Mouse (Mus musculus) activated CD4-positive, CD25-positive, alpha-beta regulatory T cell, adult 4 months (primary cell): ENCODE results near the gene Krtap5-1. TPM values are rescaled to one million over a fixed set of nuclear protein-coding genes. Genes with fewer than 3 reads are reported as not detected.
"Not testable (repeated sequence)": the region's sequence is repeated elsewhere in the genome, so short reads cannot be mapped to it uniquely, and the experiment has no call there.

Experiments
- ATAC-seq: one replicate; pipeline ENCODE4 v1.8.0; 2017
- polyA plus RNA-seq, 2 experiments: library from polyadenylated mRNA; unstranded; fragments of 100-300 nt; shearing (Covaris generic); gene quantifications; one replicate each; pipeline ENCODE4 v1.2.1; 2017

Krtap5-1 gene
- not detected for polyA plus RNA-seq

DNA sequence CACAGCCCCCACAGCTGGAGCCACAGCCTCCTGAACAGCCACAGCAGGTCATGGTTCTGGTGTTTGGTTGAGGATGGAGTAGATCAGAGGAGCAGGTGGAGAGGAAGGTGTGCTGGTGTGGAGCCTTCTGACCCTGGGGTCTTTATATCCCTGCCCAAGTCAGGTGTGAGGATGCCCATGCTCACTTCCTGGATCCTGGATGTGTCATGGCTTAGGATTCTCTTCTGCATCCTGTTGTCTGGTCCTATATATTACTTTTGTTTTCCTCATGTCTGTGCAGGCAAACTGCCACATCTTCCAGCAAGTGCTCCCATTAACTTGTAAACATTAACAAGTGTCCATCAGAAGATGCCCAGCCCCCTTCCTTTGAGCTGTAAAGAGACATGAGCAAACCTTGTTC is at the start of gene Krtap5-1:
TSS of gene Krtap5-1 (minus strand) at position 101 of the 400 bp plus-strand sequence.
- ATAC-seq: not testable (repeated sequence)

GRCm38 (mm10) chr7:142342247-142342640 is 45.3 kb upstream of the Krtap5-1 start:
- no peak for ATAC-seq

- ATAC-seq: peak; percentile 40
Observed at GRCm38 (mm10) chr7:142341564-142342246, 44.8 kb upstream of the Krtap5-1 start.

DNA sequence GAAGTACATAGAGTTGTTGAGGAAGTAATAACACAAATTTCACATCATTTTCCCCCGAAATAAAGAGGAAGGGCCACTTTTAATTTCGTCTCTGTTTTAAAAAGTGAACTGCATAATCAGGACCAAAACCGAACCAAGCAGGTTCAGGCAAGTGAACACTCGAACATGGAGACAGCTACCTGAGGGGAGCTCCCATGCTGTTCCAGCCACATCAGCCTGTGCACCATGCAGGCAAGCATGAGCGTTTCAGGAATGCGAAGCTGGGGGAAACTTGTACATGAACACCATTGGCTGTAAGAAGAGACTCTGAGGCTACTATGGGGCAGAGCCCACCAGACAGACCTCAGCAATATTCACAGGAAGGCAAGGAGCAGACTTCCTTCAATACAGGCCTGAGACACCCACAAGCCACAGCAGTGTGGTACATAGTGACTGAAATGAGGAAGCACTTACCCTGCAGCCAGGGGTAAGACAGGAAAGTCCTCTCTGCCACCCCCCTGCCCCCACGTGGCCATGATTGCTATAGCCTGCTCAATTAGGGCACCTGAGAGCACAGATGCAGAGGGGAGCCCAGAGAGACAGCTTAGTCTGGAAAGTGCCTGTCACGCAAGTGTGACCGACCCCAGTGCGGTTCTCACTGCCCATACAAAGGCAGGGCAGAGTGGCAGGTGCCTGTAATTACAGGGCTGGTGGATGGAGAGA is 43.5 kb upstream of the Krtap5-1 start:
- peak; percentile 69 for ATAC-seq

GRCm38 (mm10) chr7:142335151-142335550 is 38.2 kb upstream of the Krtap5-1 start:
- no peak for ATAC-seq

DNA sequence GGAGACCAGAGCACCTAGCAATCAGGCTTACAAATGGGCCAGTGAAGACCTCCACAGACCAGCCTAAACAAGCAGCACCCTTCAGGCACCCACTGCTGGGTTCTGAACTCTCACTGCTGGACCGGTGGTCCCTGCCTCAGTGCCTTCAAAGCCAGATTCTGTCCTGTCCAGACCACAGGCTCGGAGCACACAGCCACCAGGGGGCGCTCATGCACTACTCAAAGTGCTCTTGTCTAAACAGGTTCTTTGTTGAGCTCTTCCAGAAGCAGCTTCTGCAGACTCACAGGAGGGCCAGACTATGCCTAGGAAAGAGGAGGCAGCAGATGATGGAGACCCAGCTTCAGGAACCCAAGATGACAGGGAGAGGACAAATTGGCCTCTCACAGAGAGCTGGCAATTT is 37.3 kb upstream of the Krtap5-1 start:
- ATAC-seq: peak; percentile 83

DNA sequence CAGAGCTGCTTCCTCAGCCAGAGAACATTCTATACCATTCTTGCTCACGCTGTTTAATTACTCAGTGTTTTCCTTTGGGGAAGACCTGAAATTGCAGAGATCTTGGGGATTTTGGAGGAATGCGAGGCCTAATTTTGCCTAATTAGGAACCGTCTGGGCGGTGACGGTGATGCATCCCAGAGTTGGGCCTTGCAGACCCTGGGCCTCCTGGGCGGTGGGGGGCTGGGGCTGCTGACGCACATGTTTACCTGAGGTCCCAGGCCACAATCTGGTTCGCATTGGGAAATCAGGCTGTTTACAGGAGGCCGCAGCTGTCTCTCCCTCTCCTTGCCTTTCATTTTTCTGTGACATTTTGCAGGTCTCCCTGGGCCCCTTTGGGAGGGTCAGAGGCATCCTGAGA is 35.8 kb upstream of the Krtap5-1 start:
- not testable (repeated sequence) for ATAC-seq

DNA sequence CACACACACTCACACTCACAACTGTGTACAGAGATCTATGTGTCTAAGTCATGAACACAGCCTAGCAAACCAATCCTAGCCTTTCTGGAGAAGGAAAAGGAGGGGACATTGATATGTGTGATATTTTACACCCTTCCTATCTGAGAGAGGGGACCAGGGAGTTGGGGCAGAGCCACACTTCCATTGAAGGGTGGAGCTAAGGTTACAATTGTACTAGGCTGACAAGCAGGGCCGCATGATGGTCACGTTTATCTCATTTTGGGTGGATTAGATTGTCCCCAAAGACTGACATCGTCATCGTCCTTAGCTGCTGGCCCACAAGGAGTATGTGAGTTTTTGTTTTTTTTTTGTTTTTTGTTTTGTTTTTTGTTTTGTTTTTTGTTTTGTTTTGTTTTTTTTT is 34.4 kb upstream of the Krtap5-1 start:
- ATAC-seq: no peak

DNA sequence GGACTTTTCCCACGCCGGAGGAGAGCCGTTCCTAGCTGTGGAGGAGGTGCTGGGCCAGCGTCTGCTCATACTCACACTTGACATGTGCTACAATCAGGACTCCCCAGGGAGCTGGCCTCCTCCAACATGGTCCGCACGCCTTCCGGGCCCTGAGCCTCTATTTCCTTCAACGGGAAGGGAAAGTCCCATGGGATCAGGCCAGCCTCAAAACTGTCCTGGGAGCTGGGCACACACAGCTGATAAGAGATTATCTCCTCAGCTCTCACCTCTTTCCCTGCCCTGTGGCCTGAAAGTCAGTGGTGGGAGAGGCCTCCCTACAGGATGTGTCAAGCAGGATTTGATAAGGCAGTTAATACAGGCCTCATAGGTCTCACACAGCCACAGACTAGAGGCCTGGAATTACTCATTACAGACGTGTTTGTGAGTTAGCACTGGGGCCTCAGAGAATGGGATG is 33.4 kb upstream of the Krtap5-1 start:
- no peak for ATAC-seq

DNA sequence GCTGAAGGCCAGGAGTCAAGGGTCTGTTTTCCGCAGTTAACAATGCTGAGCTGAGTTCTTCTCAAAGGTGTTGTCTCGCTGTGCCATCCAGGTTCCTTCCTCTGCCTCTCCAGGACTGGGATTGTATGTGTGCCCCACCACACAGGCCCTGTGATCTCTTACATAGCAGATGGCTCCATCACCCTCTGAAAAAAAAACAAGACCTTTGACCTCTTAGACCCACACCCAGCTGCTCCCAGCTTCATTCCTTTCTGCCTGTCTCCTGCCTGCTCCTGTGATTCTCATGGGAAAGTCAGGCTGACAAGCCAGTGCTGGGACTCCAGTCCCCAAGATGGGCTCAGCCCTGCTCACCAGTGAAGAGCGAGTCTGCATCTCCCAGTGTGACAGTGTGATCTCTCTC is 31.6 kb upstream of the Krtap5-1 start:
- no peak for ATAC-seq

- ATAC-seq: no peak
Observed at GRCm38 (mm10) chr7:142326714-142327445, 30.0 kb upstream of the Krtap5-1 start.

GRCm38 (mm10) chr7:142323396-142324117 is 26.6 kb upstream of the Krtap5-1 start:
- no peak for ATAC-seq

- no peak for ATAC-seq
Observed at GRCm38 (mm10) chr7:142322641-142323040, 25.7 kb upstream of the Krtap5-1 start.

GRCm38 (mm10) chr7:142321637-142322306 is 24.9 kb upstream of the Krtap5-1 start:
- ATAC-seq: not testable (repeated sequence)

- no peak for ATAC-seq
Observed at GRCm38 (mm10) chr7:142320906-142321305, 24.0 kb upstream of the Krtap5-1 start.

GRCm38 (mm10) chr7:142319124-142319523 is 22.2 kb upstream of the Krtap5-1 start:
- ATAC-seq: no peak

DNA sequence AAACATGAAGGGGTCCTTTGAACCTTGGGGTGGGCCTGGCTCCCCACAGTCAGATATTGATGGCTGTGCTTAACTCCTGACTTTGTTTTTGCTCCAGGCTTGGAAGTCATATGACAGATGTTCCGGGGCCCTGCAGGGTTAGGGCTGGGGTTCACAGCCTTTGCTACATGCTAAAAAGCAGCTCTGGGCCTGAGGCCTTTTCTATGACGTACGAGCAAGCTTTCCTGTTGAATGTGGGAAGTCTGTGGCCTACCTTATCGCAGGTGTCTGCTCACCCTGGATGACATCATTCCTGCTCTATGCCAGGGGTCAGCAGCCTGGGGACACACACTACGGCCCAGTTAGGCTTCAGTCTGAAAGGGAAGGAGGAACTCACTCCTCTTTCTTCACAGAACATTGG is 20.3 kb upstream of the Krtap5-1 start:
- no peak for ATAC-seq

DNA sequence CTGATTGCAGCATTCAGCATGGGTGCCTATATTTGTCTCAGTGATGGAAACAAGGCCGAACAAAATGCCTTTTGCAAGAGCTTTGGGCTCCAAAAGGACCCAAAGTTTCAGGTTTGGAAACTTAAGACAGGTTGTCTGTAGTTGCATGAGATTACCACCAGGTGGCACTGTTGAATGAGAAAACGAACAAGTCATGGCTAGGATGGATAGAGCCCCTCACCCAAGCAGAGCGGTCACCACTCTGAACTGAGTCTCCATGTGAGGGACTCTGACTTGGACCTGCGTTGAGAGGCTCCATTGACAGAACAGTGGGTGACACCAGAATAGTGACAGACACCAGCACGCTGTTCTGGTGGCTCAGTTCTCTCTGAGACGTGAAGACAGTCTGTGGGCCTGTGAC is 19.6 kb upstream of the Krtap5-1 start:
- ATAC-seq: no peak

GRCm38 (mm10) chr7:142314600-142315285 is 17.8 kb upstream of the Krtap5-1 start:
- ATAC-seq: no peak

DNA sequence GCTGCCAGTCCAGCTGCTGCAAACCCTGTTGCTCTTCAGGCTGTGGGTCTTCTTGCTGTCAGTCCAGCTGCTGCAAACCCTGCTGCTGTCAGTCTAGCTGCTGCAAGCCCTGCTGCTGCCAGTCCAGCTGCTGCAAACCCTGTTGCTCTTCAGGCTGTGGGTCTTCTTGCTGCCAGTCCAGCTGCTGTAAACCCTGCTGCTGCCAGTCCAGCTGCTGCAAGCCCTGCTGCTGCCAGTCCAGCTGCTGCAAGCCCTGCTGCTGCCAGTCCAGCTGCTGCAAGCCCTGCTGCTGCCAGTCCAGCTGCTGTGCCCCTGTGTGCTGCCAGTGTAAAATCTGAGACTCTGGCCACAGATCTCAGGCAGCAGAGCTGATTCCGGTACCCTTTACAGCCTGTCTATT is 7.0 kb upstream of the Krtap5-1 start:
- not testable (repeated sequence) for ATAC-seq

DNA sequence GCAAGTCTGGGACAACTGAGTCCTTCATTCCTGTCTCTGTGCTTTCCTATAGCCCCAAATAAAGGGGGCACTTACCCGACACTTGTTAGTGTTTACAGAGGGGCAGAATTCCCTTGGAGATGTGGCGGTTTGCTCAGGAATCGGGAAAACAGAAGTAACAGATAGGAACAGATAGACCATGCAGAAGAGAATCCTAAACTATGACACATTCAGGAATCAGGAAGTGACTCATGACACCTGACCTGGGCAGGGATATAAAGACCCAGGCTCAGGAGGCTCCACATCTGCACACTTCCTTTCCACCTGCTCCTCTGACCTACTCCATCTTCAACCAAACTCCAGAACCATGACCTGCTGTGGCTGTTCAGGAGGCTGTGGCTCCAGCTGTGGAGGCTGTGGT is 6.3 kb upstream of the Krtap5-1 start, which contains the start of gene Krtap5-4:
TSS of gene Krtap5-4 (plus strand) at position 301 of the 400 bp plus-strand sequence.
- ATAC-seq: no peak
